Mouse (Mus musculus) 416B (cell line): ENCODE data around the gene Nefh.

Source experiments
- DNase-seq: peaks from one replicate; pipeline ENCODE4 v3.0.0; 2011; ENCODE audit warnings: low read depth

Gene Nefh

GRCm38 (mm10) chr11:4947813-4948174 lies at the start of gene Nefh:
Gene Nefh, minus strand, starts transcription at chr11:4948064.
- no peak for DNase-seq

DNA sequence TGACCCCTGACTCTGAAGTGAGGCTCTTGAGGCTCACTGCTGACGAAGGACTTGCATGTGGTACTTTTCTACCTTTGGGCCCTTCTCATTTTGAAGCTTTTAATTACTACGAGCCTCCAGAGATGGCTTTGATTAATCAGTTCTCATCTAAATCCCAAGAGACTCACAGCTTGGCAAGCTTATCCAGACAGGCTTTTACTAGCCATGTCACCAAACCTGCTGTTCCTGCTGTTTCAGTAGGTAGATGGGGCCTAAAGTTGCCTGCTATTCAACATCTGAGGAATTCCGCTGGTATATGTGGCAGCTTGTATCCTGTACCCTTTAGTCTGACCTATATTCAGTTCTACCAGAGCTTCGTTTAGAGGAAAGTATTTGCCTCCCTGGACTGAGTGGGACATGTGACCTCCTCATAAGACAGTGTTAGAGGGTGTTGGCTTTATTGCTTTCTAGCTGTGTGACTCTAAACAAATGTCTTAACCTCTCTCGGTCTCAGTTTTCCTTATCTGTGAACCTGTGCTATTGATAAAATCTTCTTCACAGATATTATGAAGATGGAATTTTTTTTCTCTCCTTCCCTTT lies 48.8 kb upstream of the Nefh start:
- DNase-seq: no peak

DNA sequence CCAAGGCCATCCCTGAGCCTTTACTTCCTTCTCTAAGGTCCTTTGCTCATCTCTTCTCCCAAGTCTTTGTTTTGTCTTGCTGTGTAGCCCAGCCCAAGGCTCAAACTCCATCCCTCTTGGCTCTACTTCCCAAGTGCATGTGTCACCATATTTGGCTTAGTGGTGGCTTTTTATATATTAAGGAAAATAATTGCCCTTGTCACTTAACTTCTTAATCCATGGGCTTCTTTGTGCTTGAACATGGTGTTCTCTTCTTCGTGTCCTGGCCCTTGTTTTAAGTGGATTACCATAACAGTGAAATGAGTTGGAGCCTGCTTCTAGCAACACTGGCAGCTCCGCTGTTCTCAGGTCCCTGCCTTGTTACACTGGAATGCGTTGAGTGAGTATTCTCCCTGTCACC lies 47.8 kb upstream of the Nefh start:
- no peak for DNase-seq

- no peak for DNase-seq
These were observed 44.6 kb upstream of the Nefh start for GRCm38 (mm10) chr11:4992471-4992870.

GRCm38 (mm10) chr11:4989187-4989586 lies 41.3 kb upstream of the Nefh start:
- DNase-seq: peak; percentile 41

GRCm38 (mm10) chr11:4987487-4987852 lies 39.6 kb upstream of the Nefh start:
- peak; percentile 24 for DNase-seq

DNA sequence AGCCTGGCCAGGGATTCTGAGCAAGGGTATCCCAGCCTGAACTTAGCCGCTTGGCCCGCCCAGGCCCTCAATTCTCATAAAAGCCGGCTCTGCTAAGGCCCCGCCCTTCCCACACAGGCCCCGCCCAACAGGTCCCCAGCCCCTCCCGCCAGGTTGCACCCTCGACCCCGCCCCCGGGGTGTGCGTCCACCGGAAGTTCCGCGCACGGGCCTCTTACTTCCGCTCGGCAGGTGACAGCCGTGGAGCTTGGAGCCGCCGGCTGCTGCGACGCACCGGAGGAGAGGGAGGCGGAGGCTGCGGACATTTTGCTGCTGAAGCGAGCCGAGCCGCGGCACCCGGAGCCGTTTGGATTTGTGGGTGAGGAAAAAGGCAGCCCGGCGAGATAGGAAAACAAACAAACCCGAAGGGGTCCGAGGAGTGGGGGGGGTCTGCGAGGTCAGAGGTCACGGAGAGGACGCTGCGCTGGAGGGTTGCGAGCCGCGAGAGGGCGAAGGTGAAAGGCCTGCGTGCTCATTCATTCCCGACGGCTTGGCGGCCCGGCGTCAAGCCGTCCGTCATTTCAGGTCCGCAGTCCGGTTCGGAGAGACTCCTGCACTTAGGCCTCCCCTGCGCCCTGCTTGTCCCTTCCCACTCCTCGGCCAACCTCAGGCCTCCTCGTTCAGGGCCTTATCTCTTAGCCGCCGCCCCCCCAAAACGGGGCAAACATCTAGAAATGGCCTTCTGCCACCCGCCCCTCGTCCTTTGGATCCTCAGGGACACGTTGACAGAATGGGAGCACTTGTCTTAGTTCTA lies 39.0 kb upstream of the Nefh start, which contains the start of gene Ap1b1:
TSS of gene Ap1b1 (plus strand) at position 130 of the 792 bp plus-strand sequence.
- DNase-seq: peak; percentile 90

DNA sequence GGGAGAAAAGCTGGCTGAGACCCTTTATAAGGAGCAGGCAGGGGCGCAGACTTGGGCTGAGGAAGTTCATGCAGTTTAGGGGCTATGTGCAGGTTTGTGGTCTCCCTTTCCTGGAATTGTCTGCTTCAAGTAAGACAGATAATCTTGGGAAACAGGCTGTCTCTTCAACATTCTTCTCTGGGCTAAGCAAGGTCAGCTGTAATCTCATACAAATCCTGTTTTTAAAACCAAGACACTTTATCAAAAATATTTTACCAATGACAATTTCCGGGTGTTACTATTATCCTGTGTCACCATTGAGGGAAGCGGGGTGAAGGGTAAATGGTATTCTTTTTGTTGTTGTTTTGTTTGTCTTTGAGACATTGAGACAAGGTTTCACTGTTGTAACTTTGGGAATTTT lies 36.9 kb upstream of the Nefh start:
- DNase-seq: no peak

DNA sequence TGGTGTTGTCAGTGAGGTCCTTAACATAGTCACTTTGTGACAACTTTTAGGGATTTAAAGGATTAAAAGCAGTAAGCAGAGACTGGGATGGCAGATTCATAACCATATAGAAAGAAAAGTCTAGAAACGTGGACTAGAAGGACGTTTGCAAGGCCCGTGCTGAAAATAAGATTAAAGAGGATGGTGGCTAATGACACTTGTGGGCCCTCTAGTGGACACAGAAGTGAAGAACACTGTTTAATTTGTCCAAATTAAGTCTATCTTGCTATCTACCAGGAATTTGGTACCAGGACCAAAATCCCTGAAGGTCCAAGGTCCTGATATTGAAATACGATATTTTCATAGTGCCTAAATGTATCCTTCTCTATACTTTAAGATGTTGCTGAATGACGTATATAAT lies 36.4 kb upstream of the Nefh start:
- peak; percentile 79 for DNase-seq

DNA sequence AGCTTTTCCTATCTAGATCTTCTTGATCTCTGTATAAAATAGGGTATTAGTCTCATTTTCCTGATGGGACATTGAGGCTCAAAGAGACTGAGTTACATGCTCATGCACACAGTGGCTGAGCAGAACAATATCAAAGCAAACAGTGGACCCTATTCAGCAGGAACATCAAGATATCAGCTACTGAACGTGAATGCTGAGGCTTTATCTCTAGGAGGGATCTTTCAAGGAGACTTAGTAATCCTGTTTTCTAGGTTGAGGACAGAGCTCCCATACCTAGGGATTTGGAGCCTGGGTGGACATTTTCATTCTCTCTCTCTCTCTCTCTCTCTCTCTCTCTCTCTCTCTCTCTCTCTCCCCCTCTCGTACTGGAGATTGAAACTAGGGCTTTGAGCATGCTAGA lies 35.7 kb upstream of the Nefh start:
- no peak for DNase-seq

DNA sequence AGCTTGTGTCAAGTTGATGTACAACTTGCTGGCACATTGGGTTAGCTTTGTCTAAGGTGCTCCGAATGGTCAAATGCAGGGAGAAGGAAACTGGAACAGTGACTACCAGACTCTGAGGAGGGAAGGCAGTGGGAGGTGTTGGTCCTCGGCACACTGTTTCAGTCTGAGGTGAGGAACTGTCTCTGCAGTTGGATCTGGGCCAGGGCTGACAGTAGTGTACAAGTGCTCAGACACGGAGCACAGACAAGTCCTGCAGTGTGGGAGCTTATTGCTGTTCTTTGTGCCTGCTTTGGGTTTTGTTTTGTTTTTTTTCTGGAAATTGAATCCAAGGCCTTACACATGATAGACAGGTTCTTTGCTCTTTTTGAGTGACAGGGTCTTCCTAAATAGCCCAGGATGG lies 35.1 kb upstream of the Nefh start:
- no peak for DNase-seq

DNA sequence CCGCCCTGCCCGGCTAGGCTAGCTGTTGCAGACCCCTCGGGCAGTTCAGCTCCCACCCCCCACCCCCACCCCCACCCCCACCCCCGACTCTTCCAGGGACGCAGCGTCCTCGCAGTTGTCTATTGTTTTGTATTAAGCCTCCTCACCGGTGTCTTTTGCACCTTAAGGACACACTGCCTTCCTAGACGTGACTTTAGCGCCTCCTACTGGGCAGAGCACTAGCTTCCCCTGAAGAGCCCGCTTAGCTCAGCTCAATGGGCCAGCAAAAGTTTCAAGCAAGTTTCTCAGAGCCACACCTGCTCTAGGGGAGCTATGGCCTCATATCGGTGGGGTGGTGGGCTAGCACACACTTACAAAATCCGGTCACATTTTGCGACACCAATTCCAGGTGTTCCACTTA lies 27.8 kb upstream of the Nefh start:
- peak; percentile 89 for DNase-seq

DNA sequence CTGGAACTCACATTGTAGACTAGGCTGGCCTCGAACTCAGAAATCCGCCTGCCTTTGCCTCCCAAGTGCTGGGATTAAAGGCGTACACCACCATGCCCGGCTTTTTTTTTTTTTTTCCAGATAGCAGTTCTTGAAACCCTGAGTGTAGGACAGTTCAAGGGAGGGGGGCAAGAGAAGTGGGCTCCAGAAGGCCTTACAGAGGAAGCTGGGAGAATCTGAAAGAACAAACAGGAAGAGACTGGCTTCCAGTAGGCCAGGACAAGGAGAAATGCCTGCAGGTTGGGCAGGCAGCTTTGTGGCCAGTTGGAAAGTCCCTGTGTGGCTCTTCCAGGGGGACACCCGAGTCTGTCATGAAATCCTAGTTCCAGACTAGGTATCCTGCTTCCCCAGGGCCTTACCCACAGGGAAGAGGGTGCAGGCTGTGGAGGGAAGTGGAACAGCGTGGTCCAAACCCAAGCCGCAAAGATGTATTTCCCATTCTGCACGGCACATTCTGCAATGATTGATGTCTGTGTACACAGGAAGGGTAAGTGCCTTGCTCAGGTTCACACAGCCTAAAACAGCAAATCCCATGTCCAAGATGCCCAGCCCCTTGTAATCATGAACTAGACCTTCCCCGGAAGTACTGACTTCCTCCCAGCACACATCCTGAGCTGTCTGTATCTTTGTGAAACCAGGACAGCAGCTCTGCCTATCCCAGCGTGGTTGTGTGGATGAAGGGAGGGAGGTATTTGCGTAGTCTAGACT lies 26.7 kb upstream of the Nefh start:
- peak; percentile 74 for DNase-seq

- peak; percentile 42 for DNase-seq
These were observed 26.0 kb upstream of the Nefh start for GRCm38 (mm10) chr11:4973871-4974256.

DNA sequence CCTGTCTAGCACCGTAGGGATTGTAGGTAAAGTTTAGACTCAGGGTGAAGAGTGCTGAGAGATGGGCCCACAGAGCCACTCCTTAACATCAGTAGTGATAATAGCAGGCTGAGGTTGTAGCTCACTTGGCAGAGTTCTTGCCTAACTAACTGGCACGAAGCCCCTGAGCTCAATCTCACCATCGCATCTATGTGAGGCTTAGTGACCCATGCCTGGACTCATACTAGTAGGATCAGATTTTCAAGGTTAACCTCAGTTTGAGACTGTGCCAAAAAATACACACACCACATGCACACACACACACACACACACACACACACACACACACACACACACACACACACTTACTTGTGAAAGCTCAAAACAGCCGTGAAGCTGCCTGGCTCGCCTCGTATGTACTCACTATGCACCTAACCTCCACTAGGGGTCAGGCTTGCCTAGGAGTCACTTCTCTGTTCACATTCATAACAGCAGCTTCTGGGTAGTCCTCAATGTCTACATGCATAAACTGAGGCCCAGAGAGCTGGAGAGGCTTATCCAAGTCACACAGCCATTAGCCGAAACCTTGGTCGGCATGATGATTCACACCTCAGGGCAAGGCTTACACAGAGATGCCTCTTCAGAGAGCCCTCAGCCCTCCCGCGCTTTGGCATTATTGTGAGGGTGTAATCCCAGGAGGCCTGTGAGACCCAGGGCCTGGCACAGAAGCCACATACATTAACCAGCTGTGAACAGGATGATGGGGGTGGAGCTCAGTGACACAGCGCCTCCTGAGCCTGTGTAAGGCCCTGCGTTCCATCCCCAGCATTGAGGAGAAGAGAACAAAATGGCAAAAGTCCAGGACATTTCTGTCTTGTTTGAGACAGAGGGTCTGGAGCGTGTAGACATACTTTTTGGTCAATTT lies 25.4 kb upstream of the Nefh start:
- DNase-seq: peak; percentile 93

DNA sequence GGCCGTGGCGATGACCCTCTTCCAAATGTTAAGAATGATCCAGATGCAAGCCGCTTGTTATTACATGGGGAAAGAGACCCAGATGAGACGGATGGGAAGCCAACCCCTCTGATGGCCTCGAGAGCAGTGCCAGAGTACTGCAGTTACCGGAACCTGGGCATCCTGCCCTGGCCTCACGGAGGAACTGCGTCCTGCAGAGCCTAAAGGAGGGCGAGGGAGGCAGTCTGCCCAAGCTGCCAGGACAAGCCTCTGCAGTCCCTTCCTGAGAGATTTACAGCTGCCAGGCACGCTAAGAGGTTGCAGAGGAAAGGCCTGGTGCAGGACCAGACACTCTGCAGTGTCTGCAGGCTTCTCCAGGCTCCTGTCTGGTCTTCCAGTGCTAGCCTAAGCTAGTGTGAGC lies 20.5 kb upstream of the Nefh start:
- DNase-seq: peak; percentile 32

- peak; percentile 76 for DNase-seq
These were observed 19.7 kb upstream of the Nefh start for GRCm38 (mm10) chr11:4967549-4967948.

- peak; percentile 45 for DNase-seq
These were observed 19.0 kb upstream of the Nefh start for GRCm38 (mm10) chr11:4966888-4967287.

- DNase-seq: no peak
These were observed 18.5 kb upstream of the Nefh start for GRCm38 (mm10) chr11:4966325-4966724.

DNA sequence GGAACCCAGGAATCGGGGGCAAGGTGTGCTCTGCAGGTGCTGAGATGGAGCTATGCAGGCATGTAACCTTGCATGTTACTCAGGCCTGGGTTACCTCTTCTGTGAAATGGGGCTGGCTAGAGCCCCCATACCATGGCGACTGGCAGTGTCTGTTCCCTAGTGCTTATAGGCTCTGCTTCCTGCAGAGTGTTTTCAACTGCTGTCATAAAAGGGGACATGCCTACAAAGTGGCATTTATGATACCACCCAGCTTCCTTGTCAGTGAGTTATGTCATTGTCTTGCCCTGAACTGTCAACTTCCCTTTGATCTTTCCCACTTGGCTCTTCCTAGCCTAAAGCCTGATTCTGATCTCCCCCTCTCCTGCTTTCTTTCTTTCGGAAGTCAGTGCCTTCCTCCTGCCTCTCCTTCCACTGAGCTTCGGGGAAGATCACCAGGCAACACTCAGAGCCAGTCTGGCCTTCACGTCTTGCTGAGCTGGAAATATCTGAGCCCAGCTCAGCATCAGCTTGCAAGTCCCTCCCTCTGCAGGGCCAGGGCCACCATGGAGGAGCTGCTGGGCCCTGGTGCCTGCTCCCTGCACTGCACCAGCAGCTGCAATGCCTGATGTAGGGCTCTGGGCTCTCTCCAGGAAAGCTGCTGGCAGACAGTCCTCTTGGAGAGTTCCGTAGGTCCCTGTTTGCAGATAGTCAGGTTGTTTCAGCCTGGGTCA lies 15.4 kb upstream of the Nefh start:
- DNase-seq: no peak

DNA sequence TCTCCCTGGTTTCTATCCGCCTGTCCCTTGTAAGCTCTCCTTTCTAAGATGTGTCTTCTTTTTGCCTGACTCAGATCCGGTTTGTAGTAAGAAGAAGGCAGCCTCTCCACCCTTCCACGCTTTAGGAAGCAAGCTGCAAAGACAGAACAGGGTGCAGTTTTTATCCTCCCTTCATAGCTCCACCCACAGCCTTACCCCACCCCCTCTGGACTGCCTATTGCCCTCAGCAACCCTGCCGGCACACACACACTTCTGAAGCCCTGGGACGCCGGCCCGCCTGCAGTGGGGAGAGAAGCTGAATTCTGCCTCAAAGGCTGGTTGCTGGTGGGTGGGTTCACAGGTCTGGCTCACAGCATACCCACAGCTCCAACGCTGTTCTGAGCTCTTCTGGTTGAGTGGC lies 6.1 kb upstream of the Nefh start:
- no peak for DNase-seq

- DNase-seq: no peak
These were observed 5.5 kb upstream of the Nefh start for GRCm38 (mm10) chr11:4953401-4953800.
